Mouse (Mus musculus) erythroblast, embryonic 14.5 days (primary cell): ENCODE measurements around the gene Mras.

Experiments used
- GATA1 ChIP-seq: IDR thresholded peaks from 2 replicates; pipeline ENCODE4 v1.6.1; 2012; ENCODE audit warnings: low read length, inconsistent platforms, mixed read lengths
- TAL1 ChIP-seq: IDR thresholded peaks from 3 replicates; pipeline ENCODE4 v1.6.1; 2012; ENCODE audit warnings: low read length, inconsistent platforms, mixed read lengths

- TF ChIP-seq GATA1 (no peak), TAL1 (no peak)
Measured at GRCm38 (mm10) chr9:99436182-99437030, 775 bp downstream of the Mras start.
